Mouse (Mus musculus) erythroblast, embryonic 14.5 days (primary cell): Measurements from ENCODE around the gene Adprh.

Source experiments
- GATA1 ChIP-seq: IDR thresholded peaks from 2 replicates; pipeline ENCODE4 v1.6.1; 2012; ENCODE audit warnings: low read length, inconsistent platforms, mixed read lengths
- TAL1 ChIP-seq: IDR thresholded peaks from 3 replicates; pipeline ENCODE4 v1.6.1; 2012; ENCODE audit warnings: low read length, inconsistent platforms, mixed read lengths

DNA sequence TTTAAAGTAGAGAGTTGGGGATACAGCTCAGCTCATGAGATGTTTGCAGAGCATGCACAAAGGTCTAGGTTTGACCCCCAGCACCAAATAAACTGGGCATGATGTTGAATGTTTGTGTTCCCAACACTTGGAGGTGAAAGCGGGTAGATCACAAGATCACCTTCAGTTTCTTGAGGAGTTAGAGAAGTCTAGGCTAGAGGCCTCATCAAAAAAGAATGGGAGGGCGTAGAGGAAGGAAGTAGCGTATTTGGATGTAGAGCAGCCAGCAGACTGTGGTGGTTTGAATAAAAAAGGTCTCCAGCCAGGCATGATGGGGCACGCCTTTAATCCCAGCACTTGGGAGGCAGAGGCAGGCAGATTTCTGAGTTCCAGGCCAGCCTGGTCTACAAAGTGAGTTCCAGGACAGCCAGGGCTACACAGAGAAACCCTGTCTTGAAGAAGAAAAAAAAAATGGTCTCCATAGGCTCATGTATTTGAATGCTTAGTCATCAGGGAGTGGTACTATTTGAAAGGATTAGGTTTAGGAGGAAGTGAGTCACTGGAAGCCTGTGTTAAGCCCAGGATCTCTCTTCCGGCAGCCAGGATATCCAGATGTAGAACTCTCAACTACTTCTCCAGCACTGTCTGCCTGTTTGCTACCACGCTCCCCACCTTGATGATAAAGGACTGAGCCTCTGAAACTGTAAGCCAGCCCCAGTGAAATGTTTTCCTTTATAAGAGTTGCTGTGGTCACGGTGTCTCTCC is 8.6 kb downstream of the Adprh start:
- TF ChIP-seq GATA1, result no peak
- no peak for TF ChIP-seq TAL1
